Mouse (Mus musculus) lung, embryonic 14.5 days (tissue): ENCODE measurements around the gene Ppp1r21. TPM values are rescaled to one million over a fixed set of nuclear protein-coding genes. Genes with fewer than 3 reads are reported as not detected.

Experiments used
- ATAC-seq: fragments of 200-750 bp; cut with Nextera tagmentation; 2 replicates; pipeline ENCODE4 v1.8.0; 2017; ENCODE audit warnings: mild to moderate bottlenecking, moderate TSS enrichment, moderate library complexity; ENCODE audit not compliant: insufficient read depth
- DNase-seq: peaks from one replicate; pipeline ENCODE4 v3.0.0-alpha.2; 2015
- H3K27ac ChIP-seq: fragments of 300-500 bp; sonication (generic); 2 replicates; pipeline ENCODE4 v1.5.1; 2014; ENCODE audit warnings: low read depth, mild to moderate bottlenecking, moderate library complexity
- H3K27me3 ChIP-seq: fragments of 300-500 bp; sonication (generic); 2 replicates; pipeline ENCODE4 v1.6.1; 2014; ENCODE audit warnings: low read length, control low read depth; ENCODE audit not compliant: insufficient read depth
- H3K36me3 ChIP-seq: fragments of 300-500 bp; sonication (generic); 2 replicates; pipeline ENCODE4 v1.6.1; 2014; ENCODE audit warnings: control low read depth; ENCODE audit not compliant: insufficient read depth
- H3K4me1 ChIP-seq: fragments of 300-500 bp; sonication (generic); 2 replicates; pipeline ENCODE4 v1.6.1; 2014; ENCODE audit warnings: antibody characterized with exemption, control low read depth; ENCODE audit not compliant: insufficient read depth
- H3K4me2 ChIP-seq: fragments of 300-500 bp; sonication (generic); 2 replicates; pipeline ENCODE4 v1.6.1; 2014; ENCODE audit warnings: mild to moderate bottlenecking
- H3K4me3 ChIP-seq: fragments of 300-500 bp; sonication (generic); 2 replicates; pipeline ENCODE4 v1.5.1; 2014; ENCODE audit warnings: low read depth, low read length
- H3K9ac ChIP-seq: fragments of 300-500 bp; sonication (generic); 2 replicates; pipeline ENCODE4 v1.6.1; 2014
- H3K9me3 ChIP-seq: fragments of 300-500 bp; sonication (generic); 2 replicates; pipeline ENCODE4 v1.6.1; 2016; ENCODE audit warnings: low read depth, low read length, control low read depth
- CTCF ChIP-seq: IDR thresholded peaks from 2 replicates; pipeline ENCODE4 v1.5.1; 2016; ENCODE audit warnings: antibody characterized with exemption, low read depth
- WGBS: fragments of 180-500 bp; shearing (Covaris S2); extraction: QIAGEN DNeasy Blood & Tissue Kit; methylation state at CpG from one replicate; pipeline ENCODE4 v1.1.7; 2014; 5-methylcytosine and 5-hydroxymethylcytosine counted together
- polyA plus RNA-seq: library from polyadenylated mRNA; unstranded; fragments of >200 nt; fragmentation: Nextera tagmentation; extraction: Ambion mirVana; gene quantifications from 2 replicates; pipeline ENCODE4 v1.2.1, GENCODE M21; 2014

Ppp1r21 gene
- polyA plus RNA-seq, 1 experiment from 2014 or later, result 26.4 TPM

- 12% methylated on average over 2 of the region's 2 CpGs for WGBS
- no peak for ATAC-seq
- Histone ChIP-seq H3K27me3 (no peaks in the 10 kb centered on the region), H3K4me1 (peaks cover 2% of the 10 kb centered on the region; the same call in 1 of the 2 replicates), H3K4me3 (no peak overlapping the region), H3K27ac (no peak overlapping the region), H3K9me3 (no peaks in the 10 kb centered on the region), H3K36me3 (no peaks in the 10 kb centered on the region), H3K4me2 (no peak overlapping the region), H3K9ac (no peak overlapping the region)
- DNase-seq, result peak; percentile 84
- TF ChIP-seq CTCF, result peak; percentile 58
These were observed 2.1 kb upstream of the Ppp1r21 start for GRCm38 (mm10) chr17:88527781-88528180.

- peak overlapping the region; percentile 59 for H3K4me2 ChIP-seq
- no peak for DNase-seq
- no peak for TF ChIP-seq CTCF
- 1% methylated on average over 12 of the region's 14 CpGs for WGBS
- H3K4me3 ChIP-seq, result peak overlapping the region; percentile 63
- H3K9ac ChIP-seq, result peak overlapping the region; percentile 59
- ATAC-seq, result peak; percentile 81
- peaks cover 2% of the 10 kb centered on the region; the same call in 1 of the 2 replicates for H3K4me1 ChIP-seq
- H3K27ac ChIP-seq, result peak overlapping the region; percentile 25; the same call in 1 of the 2 replicates
- H3K27me3 ChIP-seq, result no peaks in the 10 kb centered on the region
- H3K9me3 ChIP-seq, result no peaks in the 10 kb centered on the region
- no peaks in the 10 kb centered on the region for H3K36me3 ChIP-seq
These were observed 310 bp downstream of the Ppp1r21 start for GRCm38 (mm10) chr17:88530236-88530619.

DNA sequence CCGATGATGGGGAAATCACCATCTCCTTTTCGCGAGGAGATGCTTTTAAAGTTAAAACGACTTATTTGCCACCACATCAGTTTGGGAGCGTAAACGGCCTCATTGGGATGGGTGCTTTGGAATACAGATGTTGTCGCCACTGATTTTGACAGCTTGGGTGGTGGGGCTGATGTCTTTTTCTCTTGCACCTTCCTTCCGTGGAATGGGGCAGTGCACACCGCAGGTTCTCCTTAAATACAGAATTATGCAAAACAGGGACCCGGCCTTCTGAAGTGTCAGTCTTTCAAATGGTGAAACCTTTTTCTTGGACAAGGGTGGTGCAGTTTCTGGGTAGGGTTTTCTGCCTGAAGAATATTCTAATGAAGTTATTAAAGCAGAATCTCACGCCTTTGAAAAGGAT is 749 bp downstream of the Ppp1r21 start:
- DNase-seq (no peak), ATAC-seq (no peak)
- Histone ChIP-seq H3K36me3 (no peaks in the 10 kb centered on the region), H3K4me2 (peak overlapping the region; percentile 59), H3K27ac (no peak overlapping the region), H3K4me1 (peaks cover 2% of the 10 kb centered on the region; the same call in 1 of the 2 replicates), H3K27me3 (no peaks in the 10 kb centered on the region), H3K4me3 (peak overlapping the region; percentile 63), H3K9ac (peak overlapping the region; percentile 59), H3K9me3 (no peaks in the 10 kb centered on the region)
- WGBS, result 9% methylated on average over 11 of the region's 11 CpGs
- TF ChIP-seq CTCF, result no peak

GRCm38 (mm10) chr17:88531176-88531575 is 1.3 kb downstream of the Ppp1r21 start:
- Histone ChIP-seq H3K27ac (no peak overlapping the region), H3K9ac (no peak overlapping the region), H3K4me2 (peak overlapping the region; percentile 59), H3K4me1 (peaks cover 2% of the 10 kb centered on the region; the same call in 1 of the 2 replicates), H3K36me3 (no peaks in the 10 kb centered on the region), H3K4me3 (no peak overlapping the region), H3K9me3 (no peaks in the 10 kb centered on the region), H3K27me3 (no peaks in the 10 kb centered on the region)
- no peak for ATAC-seq
- 47% methylated on average over 6 of the region's 6 CpGs for WGBS
- no peak for TF ChIP-seq CTCF
- DNase-seq, result no peak

GRCm38 (mm10) chr17:88537842-88538430 is 8.0 kb downstream of the Ppp1r21 start:
- 83% methylated on average over 8 of the region's 8 CpGs for WGBS
- Histone ChIP-seq H3K9ac (no peak overlapping the region), H3K27ac (no peak overlapping the region), H3K4me2 (no peak overlapping the region), H3K4me1 (0 out of 2 replicates have a peak, but pooled peaks cover 3% of the 10 kb centered on the region), H3K4me3 (no peak overlapping the region), H3K9me3 (no peaks in the 10 kb centered on the region), H3K27me3 (no peaks in the 10 kb centered on the region), H3K36me3 (no peaks in the 10 kb centered on the region)
- DNase-seq (no peak), ATAC-seq (no peak)
- no peak for TF ChIP-seq CTCF

DNA sequence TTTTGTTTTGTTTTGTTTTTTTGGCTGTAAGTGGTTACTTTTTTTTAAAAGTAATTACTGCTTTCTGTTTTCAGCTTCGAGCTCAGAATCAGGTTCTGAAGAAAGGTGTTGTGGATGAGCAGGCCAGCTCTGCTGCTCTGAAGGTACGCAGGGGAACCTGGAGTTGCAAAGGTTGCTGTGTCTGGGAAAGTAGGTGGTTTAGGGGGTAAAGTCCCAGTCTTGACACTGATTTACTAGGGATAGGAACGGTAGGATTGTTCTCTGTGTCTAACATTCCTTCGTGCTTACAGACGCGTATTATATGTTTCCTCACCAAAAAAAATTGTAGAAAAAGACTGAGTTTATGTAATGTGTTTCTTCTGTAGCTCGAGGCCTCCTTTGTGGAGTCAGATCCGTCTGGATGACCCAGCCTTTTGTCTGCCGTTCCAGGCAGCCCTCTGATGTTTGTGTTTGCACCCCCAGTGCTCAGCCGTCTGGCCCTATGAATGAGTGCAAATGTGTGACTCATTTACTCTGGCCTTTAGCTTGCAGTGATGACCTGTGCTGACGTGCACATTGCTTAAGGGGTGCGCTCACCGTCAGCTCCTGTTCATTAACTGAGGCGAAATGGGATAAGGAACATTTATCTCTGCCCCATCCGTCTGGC is 13.0 kb downstream of the Ppp1r21 start:
- H3K27ac ChIP-seq, result no peak overlapping the region
- WGBS, result 43% methylated on average over 15 of the region's 15 CpGs
- no peak for ATAC-seq

GRCm38 (mm10) chr17:88543417-88543782 is 13.5 kb downstream of the Ppp1r21 start:
- H3K27me3 ChIP-seq, result no peaks in the 10 kb centered on the region
- no peak overlapping the region for H3K4me3 ChIP-seq
- WGBS, result 70% methylated on average over 3 of the region's 3 CpGs
- H3K9me3 ChIP-seq, result no peaks in the 10 kb centered on the region
- 0 out of 2 replicates have a peak, but pooled peaks cover 3% of the 10 kb centered on the region for H3K4me1 ChIP-seq
- no peak overlapping the region for H3K4me2 ChIP-seq
- no peak overlapping the region for H3K27ac ChIP-seq
- DNase-seq (no peak), ATAC-seq (no peak)
- TF ChIP-seq CTCF, result no peak
- peaks cover 21% of the 10 kb centered on the region for H3K36me3 ChIP-seq
- no peak overlapping the region for H3K9ac ChIP-seq

More for the DNA sequence above, 13.0 kb downstream of the Ppp1r21 start:
- Histone ChIP-seq H3K36me3 (peaks cover 21% of the 10 kb centered on the region), H3K4me2 (no peak overlapping the region), H3K27me3 (no peaks in the 10 kb centered on the region), H3K4me1 (0 out of 2 replicates have a peak, but pooled peaks cover 3% of the 10 kb centered on the region), H3K9me3 (no peaks in the 10 kb centered on the region), H3K4me3 (no peak overlapping the region), H3K9ac (no peak overlapping the region)
- no peak for DNase-seq
- TF ChIP-seq CTCF, result no peak
